Mouse (Mus musculus): ENCODE results near the gene Tkfc. TPM values are rescaled to one million over a fixed set of nuclear protein-coding genes. Genes with fewer than 3 reads are reported as not detected.

Gene Tkfc
- polyA plus RNA-seq, 1 experiment from 2014 or later = 6.3 TPM

DNA sequence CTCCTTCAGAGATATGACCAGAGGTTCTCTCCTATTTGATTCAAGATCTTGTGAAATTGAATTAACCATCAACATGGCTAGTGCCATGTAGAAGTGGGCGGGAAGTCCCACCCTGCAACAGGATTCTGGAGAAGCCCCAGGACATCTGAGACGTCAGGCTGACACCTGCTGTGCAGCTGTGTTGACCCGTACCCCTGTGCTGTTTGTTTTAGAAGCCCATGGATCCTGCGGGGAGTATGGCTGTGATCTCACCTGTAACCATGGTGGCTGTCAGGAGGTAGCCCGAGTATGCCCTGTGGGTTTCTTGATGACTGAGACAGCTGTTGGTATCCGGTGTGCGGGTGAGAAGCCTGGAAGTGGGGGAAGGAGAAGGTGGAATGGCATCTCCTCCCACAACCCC lies 32.4 kb upstream of the Tkfc start:
- no peak for DNase-seq (ENCODE audit: low spot score)
- Histone ChIP-seq H3K36me3 (ENCODE audit: control insufficient read depth, insufficient read depth, low read length) (no peaks in the 10 kb centered on the region), H3K4me1 (replicated peaks; ENCODE audit: control insufficient read depth, insufficient read depth) (peaks cover 8% of the 10 kb centered on the region; the same call in 1 of the 2 replicates)

DNA sequence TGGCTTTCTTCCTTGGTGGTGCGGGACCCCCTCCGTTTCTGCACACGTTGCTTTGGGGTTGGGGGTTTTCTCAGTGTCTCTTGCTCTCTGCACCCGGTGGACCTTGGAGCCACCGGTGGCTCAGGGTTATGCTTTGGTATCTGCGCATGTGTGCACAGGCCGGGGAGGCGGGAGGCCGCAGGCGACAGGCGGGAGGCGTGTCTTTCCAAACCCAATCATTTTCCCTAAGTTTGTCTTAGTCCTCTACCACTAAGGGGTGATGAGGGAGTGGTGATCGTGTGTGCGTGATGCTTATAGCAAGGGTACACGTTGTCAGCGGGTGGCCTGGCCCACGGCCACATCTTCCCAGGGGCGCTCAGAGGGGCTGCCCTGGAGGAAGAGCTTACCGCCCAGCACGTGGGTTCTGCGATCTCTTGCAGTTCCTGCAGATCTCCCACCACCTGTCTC lies 29.4 kb upstream of the Tkfc start:
- Histone ChIP-seq H3K4me1 (replicated peaks; ENCODE audit: control insufficient read depth, insufficient read depth) (peaks cover 8% of the 10 kb centered on the region; the same call in 1 of the 2 replicates), H3K4me3 (ENCODE audit: low read depth, low read length) (peak overlapping the region; percentile 39), H3K36me3 (ENCODE audit: control insufficient read depth, insufficient read depth, low read length) (no peaks in the 10 kb centered on the region), H3K27ac (replicated peaks) (no peak overlapping the region), H3K9ac (ENCODE audit: low read length) (peak overlapping the region; percentile 56), H3K4me2 (replicated peaks; ENCODE audit: low read depth) (peak overlapping the region; percentile 86), H3K9me3 (ENCODE audit: control insufficient read depth, low read length) (no peaks in the 10 kb centered on the region), H3K27me3 (ENCODE audit: control insufficient read depth, insufficient read depth, low read length) (no peaks in the 10 kb centered on the region; the same call in 1 of the 2 replicates)
- WGBS = 2% methylated on average over 21 of the region's 21 CpGs
- DNase-seq (ENCODE audit: low spot score) (peak; percentile 74), ATAC-seq (ENCODE audit: low FRiP score, low TSS enrichment) (peak; percentile 77)
- TF ChIP-seq CTCF (IDR thresholded peaks at IDR 0.05; ENCODE audit: low read depth) (no peak), EP300 (optimal IDR thresholded peaks at IDR 0.05) (no peak)

More for the DNA sequence above, 32.4 kb upstream of the Tkfc start:
- H3K27me3 ChIP-seq (ENCODE audit: control insufficient read depth, insufficient read depth, low read length) = no peaks in the 10 kb centered on the region; the same call in 1 of the 2 replicates
- H3K27ac ChIP-seq (replicated peaks) = no peak overlapping the region
- 47% methylated on average over 7 of the region's 7 CpGs for WGBS
- no peak overlapping the region for H3K4me3 ChIP-seq (ENCODE audit: low read depth, low read length)
- ATAC-seq (ENCODE audit: low FRiP score, low TSS enrichment) = no peak
- H3K9me3 ChIP-seq (ENCODE audit: control insufficient read depth, low read length) = no peaks in the 10 kb centered on the region
- TF ChIP-seq EP300 (optimal IDR thresholded peaks at IDR 0.05) (no peak), CTCF (IDR thresholded peaks at IDR 0.05; ENCODE audit: low read depth) (no peak)
- H3K9ac ChIP-seq (ENCODE audit: low read length) = no peak overlapping the region
- H3K4me2 ChIP-seq (replicated peaks; ENCODE audit: low read depth) = no peak overlapping the region

DNA sequence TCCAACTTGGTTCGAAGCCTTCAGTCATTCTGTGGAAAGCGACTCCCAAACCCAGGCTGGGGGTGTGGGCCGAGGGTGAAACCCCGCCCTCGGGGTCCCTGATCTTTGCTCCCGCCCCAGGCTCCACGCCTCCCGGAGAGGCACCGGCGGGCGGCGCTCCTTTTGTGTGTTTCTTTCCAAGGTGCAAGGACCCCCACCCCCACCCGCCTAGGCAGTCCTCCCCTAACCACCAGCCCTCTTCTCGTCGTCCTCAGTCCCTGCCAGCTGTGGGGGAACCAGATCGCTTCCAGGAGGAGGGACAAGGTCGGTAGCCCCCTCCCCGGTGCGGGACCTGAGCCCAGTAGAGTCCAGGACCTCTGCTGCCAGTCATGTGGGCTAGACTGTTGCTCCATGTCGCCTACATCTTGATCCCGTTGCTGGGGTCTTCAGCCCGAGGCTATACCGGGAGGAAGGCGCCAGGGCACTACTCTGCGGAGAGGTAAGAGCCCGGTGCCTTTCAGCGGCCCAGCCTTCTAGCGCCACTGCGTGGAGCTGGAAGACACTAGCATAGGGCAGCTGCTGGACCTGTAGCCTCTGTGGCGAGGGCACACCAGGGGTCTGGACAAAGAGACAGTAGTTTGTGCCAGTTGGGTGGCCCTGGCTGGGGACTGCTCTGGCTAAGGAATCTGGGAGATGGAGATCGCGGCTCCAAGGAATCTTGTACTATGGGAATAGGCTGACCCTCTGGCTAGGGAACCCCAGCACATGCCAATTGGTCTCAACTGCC lies 28.8 kb upstream of the Tkfc start, which contains the start of gene Vwce:
Vwce (plus strand) TSS at position 108 of the 766 bp plus-strand sequence.
- no peaks in the 10 kb centered on the region for H3K9me3 ChIP-seq (ENCODE audit: control insufficient read depth, low read length)
- no peak within 1 kb of the TSS for H3K27ac ChIP-seq (replicated peaks)
- H3K4me1 ChIP-seq (replicated peaks; ENCODE audit: control insufficient read depth, insufficient read depth) = peaks cover 8% of the 10 kb centered on the region; the same call in 1 of the 2 replicates
- TF ChIP-seq EP300 (optimal IDR thresholded peaks at IDR 0.05) (no peak), CTCF (IDR thresholded peaks at IDR 0.05; ENCODE audit: low read depth) (peak; percentile 60)
- peak within 1 kb of the TSS; percentile 56 for H3K9ac ChIP-seq (ENCODE audit: low read length)
- no peaks in the 10 kb centered on the region; the same call in 1 of the 2 replicates for H3K27me3 ChIP-seq (ENCODE audit: control insufficient read depth, insufficient read depth, low read length)
- H3K4me3 ChIP-seq (ENCODE audit: low read depth, low read length) = peak within 1 kb of the TSS; percentile 39
- ATAC-seq (ENCODE audit: low FRiP score, low TSS enrichment) (peak; percentile 75), DNase-seq (ENCODE audit: low spot score) (peak; percentile 68)
- WGBS = 2% methylated on average over 32 of the region's 32 CpGs
- peaks cover under 1% of the 10 kb centered on the region for H3K36me3 ChIP-seq (ENCODE audit: control insufficient read depth, insufficient read depth, low read length)
- H3K4me2 ChIP-seq (replicated peaks; ENCODE audit: low read depth) = peak within 1 kb of the TSS; percentile 86

DNA sequence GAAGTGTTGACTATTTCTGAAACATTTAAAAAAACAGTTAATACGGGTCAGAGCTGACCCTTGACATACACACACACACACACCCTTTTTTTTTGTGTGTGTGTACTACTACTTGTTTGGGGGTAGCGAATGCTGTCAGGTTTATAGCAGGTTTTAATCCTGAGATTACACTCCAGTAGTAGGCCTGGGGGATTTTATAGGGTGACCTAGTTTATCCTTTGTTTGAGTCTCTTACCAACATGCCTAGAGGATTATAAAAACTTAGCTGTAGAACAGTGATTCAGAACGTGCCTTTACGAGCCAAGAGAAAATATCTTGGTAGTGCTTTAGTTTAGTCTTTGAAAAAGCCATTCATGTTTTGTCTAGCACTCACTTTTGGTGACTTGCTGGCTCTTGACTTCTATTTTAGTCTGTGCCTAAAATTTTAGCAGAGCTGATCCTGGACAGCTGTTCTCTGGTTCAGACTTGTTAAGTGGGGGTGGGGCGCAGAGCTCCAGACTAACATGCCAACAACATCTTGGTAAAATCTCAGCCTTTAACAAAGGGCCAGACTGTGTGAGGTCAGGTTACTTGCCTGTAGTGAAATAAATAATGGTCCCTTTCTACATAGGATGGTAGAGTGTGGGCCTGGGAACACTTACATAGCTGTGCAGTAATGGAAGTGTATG lies 3.3 kb upstream of the Tkfc start:
- peaks cover 8% of the 10 kb centered on the region; the same call in 1 of the 2 replicates for H3K4me1 ChIP-seq (replicated peaks; ENCODE audit: control insufficient read depth, insufficient read depth)
- ATAC-seq (ENCODE audit: low FRiP score, low TSS enrichment) = no peak
- no peak overlapping the region for H3K9ac ChIP-seq (ENCODE audit: low read length)
- no peak overlapping the region for H3K4me3 ChIP-seq (ENCODE audit: low read depth, low read length)
- no peak overlapping the region for H3K27ac ChIP-seq (replicated peaks)
- no peaks in the 10 kb centered on the region for H3K9me3 ChIP-seq (ENCODE audit: control insufficient read depth, low read length)
- no peak for DNase-seq (ENCODE audit: low spot score)
- no peaks in the 10 kb centered on the region for H3K27me3 ChIP-seq (ENCODE audit: control insufficient read depth, insufficient read depth, low read length)
- no peak overlapping the region for H3K4me2 ChIP-seq (replicated peaks; ENCODE audit: low read depth)
- TF ChIP-seq CTCF (IDR thresholded peaks at IDR 0.05; ENCODE audit: low read depth) = no peak
- no peak for TF ChIP-seq EP300 (optimal IDR thresholded peaks at IDR 0.05)
- peaks cover 30% of the 10 kb centered on the region for H3K36me3 ChIP-seq (ENCODE audit: control insufficient read depth, insufficient read depth, low read length)
- 60% methylated on average over 5 of the region's 5 CpGs for WGBS

DNA sequence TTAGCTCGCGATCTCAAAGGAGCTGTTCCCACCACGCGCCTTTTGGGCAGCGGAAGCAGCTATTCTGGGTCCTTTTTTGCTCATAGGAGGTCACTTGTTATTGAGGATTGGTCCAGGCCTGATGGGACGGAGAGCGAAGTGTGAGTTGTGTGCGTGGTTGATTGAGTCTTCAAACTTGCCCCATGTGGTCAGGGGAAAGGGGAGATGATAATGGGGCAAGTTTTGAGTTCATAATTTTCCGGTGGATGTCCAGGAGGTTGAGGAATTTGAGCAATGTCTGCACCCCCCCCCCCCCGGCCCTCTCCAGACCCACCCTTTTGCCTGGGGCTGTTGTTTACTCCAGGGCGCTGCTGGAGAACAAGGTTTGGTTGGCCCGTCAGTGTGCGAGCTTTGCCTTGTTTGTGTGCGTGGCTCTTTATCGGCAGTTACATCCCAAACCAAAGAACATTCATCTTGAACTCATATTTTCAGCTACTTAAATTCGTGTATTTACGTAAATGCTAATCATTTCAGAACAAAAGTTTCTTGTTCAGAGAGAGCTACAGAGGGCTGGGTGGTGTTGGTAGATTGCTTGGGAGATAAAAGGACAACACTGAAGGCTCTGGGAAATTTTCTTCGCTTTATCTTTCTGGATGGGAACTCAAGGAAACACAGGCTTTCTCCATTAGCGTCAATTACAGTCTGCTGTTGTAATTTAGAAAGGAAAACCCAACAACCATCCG lies 608 bp upstream of the Tkfc start:
- 3% methylated on average over 20 of the region's 20 CpGs for WGBS
- peak overlapping the region; percentile 97 for H3K9ac ChIP-seq (ENCODE audit: low read length)
- H3K4me2 ChIP-seq (replicated peaks; ENCODE audit: low read depth) = peak overlapping the region; percentile 69
- peak overlapping the region; percentile 97 for H3K27ac ChIP-seq (replicated peaks)
- no peak for ATAC-seq (ENCODE audit: low FRiP score, low TSS enrichment)
- H3K4me3 ChIP-seq (ENCODE audit: low read depth, low read length) = peak overlapping the region; percentile 97
- TF ChIP-seq EP300 (optimal IDR thresholded peaks at IDR 0.05) (no peak), CTCF (IDR thresholded peaks at IDR 0.05; ENCODE audit: low read depth) (no peak)
- no peaks in the 10 kb centered on the region for H3K27me3 ChIP-seq (ENCODE audit: control insufficient read depth, insufficient read depth, low read length)
- H3K4me1 ChIP-seq (replicated peaks; ENCODE audit: control insufficient read depth, insufficient read depth) = peaks cover 8% of the 10 kb centered on the region; the same call in 1 of the 2 replicates
- DNase-seq (ENCODE audit: low spot score) = peak; percentile 52
- peaks cover 17% of the 10 kb centered on the region; the same call in 1 of the 2 replicates for H3K36me3 ChIP-seq (ENCODE audit: control insufficient read depth, insufficient read depth, low read length)
- H3K9me3 ChIP-seq (ENCODE audit: control insufficient read depth, low read length) = no peaks in the 10 kb centered on the region
